Mouse (Mus musculus) CD8-positive naive resting alpha-beta T cell, adult 2 months (primary cell): ENCODE measurements around the gene Brd9.
A peak's percentile ranks its signal among the peaks of the same experiment; 100 is the strongest.
"Not testable (repeated sequence)": the region's sequence is repeated elsewhere in the genome, so short reads cannot be mapped to it uniquely, and the experiment has no call there.

Source experiments
- DNase-seq, 2 experiments: peaks; one replicate each; pipeline ENCODE4 v3.0.0; 2022; ENCODE audit warnings: low read depth in 2 of 2, low spot score in 2 of 2

Gene Brd9

GRCm38 (mm10) chr13:73990325-73990724 lies 52.7 kb downstream of the Brd9 start:
- no peak for DNase-seq

- no peak for DNase-seq
These were observed 53.1 kb downstream of the Brd9 start for GRCm38 (mm10) chr13:73990761-73991160.

- no peak for DNase-seq
These were observed 53.7 kb downstream of the Brd9 start for GRCm38 (mm10) chr13:73991267-73991666.

- no peak for DNase-seq
These were observed 58.8 kb downstream of the Brd9 start for GRCm38 (mm10) chr13:73996456-73996855.

GRCm38 (mm10) chr13:74000519-74000918 lies 62.9 kb downstream of the Brd9 start:
- DNase-seq = no peak

- DNase-seq = no peak
These were observed 63.4 kb downstream of the Brd9 start for GRCm38 (mm10) chr13:74000961-74001360.

- no peak for DNase-seq
These were observed 63.9 kb downstream of the Brd9 start for GRCm38 (mm10) chr13:74001492-74001891.

GRCm38 (mm10) chr13:74006881-74007280 lies 69.3 kb downstream of the Brd9 start:
- DNase-seq = not testable (repeated sequence)

- DNase-seq = not testable (repeated sequence)
These were observed 70.6 kb downstream of the Brd9 start for GRCm38 (mm10) chr13:74008216-74008615.

- peak; percentile 77 to 85 for DNase-seq
These were observed 71.5 kb downstream of the Brd9 start, which contains the start of gene Tppp for GRCm38 (mm10) chr13:74008948-74009718. Tppp (plus strand) TSS chr13:74009407.

GRCm38 (mm10) chr13:74009791-74010614 lies 72.4 kb downstream of the Brd9 start:
- DNase-seq = no peak
